Mouse (Mus musculus) duodenum, adult 2 months (tissue): Measurements from ENCODE around the gene Aadacl4. TPM values are rescaled to one million over a fixed set of nuclear protein-coding genes. Genes with fewer than 3 reads are reported as not detected.

Experiments
- polyA plus RNA-seq: library from polyadenylated mRNA; depleted of rRNA; stranded (reverse); fragments of >200 nt; gene quantifications from 2 replicates; pipeline ENCODE4 v1.2.3, GENCODE M21; 2012; ENCODE audit warnings: low replicate concordance; rRNA removed

The Aadacl4 gene
- polyA plus RNA-seq, result not detected in 2 replicates

GRCm38 (mm10) chr4:144613407-144613806, at the start of gene Aadacl4:
Gene Aadacl4, plus strand, starts transcription at chr4:144613707.

GRCm38 (mm10) chr4:144565034-144565433, 48.5 kb upstream of the Aadacl4 start, which contains the start of gene Gm13124:
Gene Gm13124, minus strand, starts transcription at chr4:144565134.

Other genes with a start within 250 kb of the Aadacl4 start
- gene Pramef20, start 235.8 kb upstream of the Aadacl4 start, polyA plus RNA-seq, result not detected in 2 replicates
- not detected in 2 replicates for gene Pramef12, start 205.2 kb upstream of the Aadacl4 start, polyA plus RNA-seq
- not detected in 2 replicates for gene 1700012P22Rik, start 174.9 kb upstream of the Aadacl4 start, polyA plus RNA-seq
- gene Gm9944, start 160.4 kb upstream of the Aadacl4 start, polyA plus RNA-seq, result not detected in 2 replicates
- gene Aadacl3, start 150.0 kb upstream of the Aadacl4 start, polyA plus RNA-seq, result not detected in 2 replicates
- not detected in 2 replicates for gene 9430007A20Rik, start 93.9 kb upstream of the Aadacl4 start, polyA plus RNA-seq
- not detected in 2 replicates for gene Gm13124, start 48.6 kb upstream of the Aadacl4 start, polyA plus RNA-seq
- not detected in 2 replicates for gene Gm436, start 72.7 kb downstream of the Aadacl4 start, polyA plus RNA-seq
- gene Gm13178, start 107.7 kb downstream of the Aadacl4 start, polyA plus RNA-seq, result not detected in 2 replicates
- not detected in 2 replicates for gene Gm438, start 172.9 kb downstream of the Aadacl4 start, polyA plus RNA-seq